30 mouse cellular contexts compared by ENCODE assay signal in genomic region chr1:119236787-119237186, GRCm38 (mm10).
"Had no signal": no experiment of that assay in that cellular context is flagged by ENCODE, and none has a peak within 500 bp of the region (broad histone marks: within the 10 kb centered on the region; RNA-seq: fewer than 3 reads in every experiment).

No protein-coding gene starts in this region.

- H3K9me3 ChIP-seq: heart, embryonic 13.5 days; heart, embryonic 15.5 days; intestine, embryonic 15.5 days; kidney, embryonic 15.5 days; limb, embryonic 10.5 days; limb, embryonic 12.5 days; liver, embryonic 13.5 days; liver, embryonic 15.5 days had no signal

- H3K9ac ChIP-seq: heart, embryonic 13.5 days; heart, embryonic 15.5 days; hindbrain, embryonic 12.5 days; hindbrain, embryonic 14.5 days; intestine, embryonic 15.5 days; kidney, embryonic 15.5 days; limb, embryonic 12.5 days; liver, embryonic 13.5 days; liver, embryonic 15.5 days; liver, postnatal 0 days had no signal

- ATAC-seq: hindbrain, embryonic 16.5 days; inflammation-experienced regulatory T-cells, adult 6 months; intestine, embryonic 15.5 days; intestine, postnatal 0 days; liver, postnatal 0 days had no signal

- DNase-seq: gastrocnemius, adult 2 months; gastrocnemius, postnatal 10 days; gastrocnemius, postnatal 25 days; heart, adult 2 months; heart, postnatal 10 days; heart, postnatal 36 days; kidney, adult 18-20 months; kidney, adult 9 months; kidney, postnatal 25 days; kidney, postnatal 4 days; liver; liver, embryonic 13.5 days; liver, postnatal 0 days had no signal

- H3K36me3 ChIP-seq: heart, embryonic 13.5 days; heart, embryonic 15.5 days; hindbrain, embryonic 10.5 days; hindbrain, embryonic 12.5 days; intestine, embryonic 15.5 days; kidney, embryonic 15.5 days; limb, embryonic 10.5 days; limb, embryonic 12.5 days; liver, embryonic 13.5 days; liver, embryonic 15.5 days had no signal

- H3K4me1 ChIP-seq: hindbrain, embryonic 12.5 days; intestine, embryonic 15.5 days; limb, embryonic 12.5 days; liver, embryonic 13.5 days; liver, embryonic 15.5 days had no signal

- H3K27ac ChIP-seq: gastrocnemius, adult 2 months; heart, adult 2 months; heart, embryonic 13.5 days; heart, embryonic 15.5 days; hindbrain, embryonic 10.5 days; hindbrain, embryonic 12.5 days; hindbrain, embryonic 14.5 days; intestine, embryonic 15.5 days; kidney, embryonic 15.5 days; kidney, postnatal 0 days; layer of hippocampus, adult 2 months; left cerebral cortex, adult 2 months; limb, embryonic 10.5 days; limb, embryonic 12.5 days; liver, embryonic 13.5 days; liver, embryonic 15.5 days had no signal

- H3K4me2 ChIP-seq: heart, embryonic 13.5 days; heart, embryonic 15.5 days; hindbrain, embryonic 12.5 days; hindbrain, embryonic 14.5 days; intestine, embryonic 15.5 days; kidney, embryonic 15.5 days; limb, embryonic 12.5 days; liver, embryonic 11.5 days; liver, embryonic 13.5 days; liver, embryonic 15.5 days had no signal

- H3K4me3 ChIP-seq: gastrocnemius, adult 2 months; heart, adult 2 months; heart, embryonic 13.5 days; heart, embryonic 15.5 days; hindbrain, embryonic 10.5 days; hindbrain, embryonic 12.5 days; intestine, embryonic 15.5 days; kidney, embryonic 15.5 days; layer of hippocampus, adult 2 months; left cerebral cortex, adult 2 months; limb, embryonic 10.5 days; limb, embryonic 12.5 days; liver, embryonic 13.5 days; liver, embryonic 15.5 days had no signal

- H3K27me3 ChIP-seq: heart, embryonic 13.5 days; heart, embryonic 15.5 days; hindbrain, embryonic 12.5 days; intestine, embryonic 15.5 days; kidney, embryonic 15.5 days; limb, embryonic 12.5 days; liver, embryonic 13.5 days; liver, embryonic 15.5 days had no signal
